Mouse (Mus musculus) neural tube, embryonic 11.5 days (tissue): ENCODE results near the gene Ralgps2. TPM values are rescaled to one million over a fixed set of nuclear protein-coding genes. Genes with fewer than 3 reads are reported as not detected.

Source experiments
- ATAC-seq: fragments of 200-750 bp; cut with Nextera tagmentation; 2 replicates; pipeline ENCODE4 v1.8.0; 2017; ENCODE audit warnings: moderate number of reproducible peaks, mild to moderate bottlenecking, moderate TSS enrichment, moderate library complexity; ENCODE audit not compliant: insufficient read depth, low FRiP score, low TSS enrichment
- DNase-seq: peaks from one replicate; pipeline ENCODE4 v3.0.0-alpha.2; 2015; ENCODE audit warnings: low spot score
- H3K27ac ChIP-seq: fragments of 300-500 bp; sonication (generic); 2 replicates; pipeline ENCODE4 v1.5.1; 2014; ENCODE audit warnings: low read depth, mild to moderate bottlenecking, low read length
- H3K27me3 ChIP-seq: fragments of 300-500 bp; sonication (generic); 2 replicates; pipeline ENCODE4 v1.6.1; 2014; ENCODE audit warnings: mild to moderate bottlenecking, low read length, mixed read lengths; ENCODE audit not compliant: control insufficient read depth, insufficient read depth
- H3K36me3 ChIP-seq: fragments of 300-500 bp; sonication (generic); 2 replicates; pipeline ENCODE4 v1.6.1; 2014; ENCODE audit warnings: mild to moderate bottlenecking, low read length, moderate library complexity, mixed read lengths; ENCODE audit not compliant: control insufficient read depth, insufficient read depth
- H3K4me1 ChIP-seq: fragments of 300-500 bp; sonication (generic); 2 replicates; pipeline ENCODE4 v1.6.1; 2014; ENCODE audit warnings: low read length, mixed read lengths; ENCODE audit not compliant: control insufficient read depth, insufficient read depth
- H3K4me2 ChIP-seq: fragments of 300-500 bp; sonication (generic); 2 replicates; pipeline ENCODE4 v1.6.1; 2014; ENCODE audit warnings: low read depth, mild to moderate bottlenecking, moderate library complexity
- H3K4me3 ChIP-seq: fragments of 300-500 bp; sonication (generic); 2 replicates; pipeline ENCODE4 v1.5.1; 2014; ENCODE audit warnings: low read depth, low read length
- H3K9ac ChIP-seq: fragments of 300-500 bp; sonication (generic); 2 replicates; pipeline ENCODE4 v1.6.1; 2014; ENCODE audit warnings: mild to moderate bottlenecking, low read length
- H3K9me3 ChIP-seq: fragments of 300-500 bp; sonication (generic); 2 replicates; pipeline ENCODE4 v1.6.1; 2016; ENCODE audit warnings: low read length; ENCODE audit not compliant: control insufficient read depth
- WGBS: fragments of 180-500 bp; shearing (Covaris S2); extraction: QIAGEN DNeasy Blood & Tissue Kit; methylation state at CpG from one replicate; pipeline ENCODE4 v1.1.7; 2014; 5-methylcytosine and 5-hydroxymethylcytosine counted together
- polyA plus RNA-seq: library from polyadenylated mRNA; unstranded; fragments of >200 nt; fragmentation: Nextera tagmentation; extraction: Ambion mirVana; gene quantifications from 2 replicates; pipeline ENCODE4 v1.2.1, GENCODE M21; 2014

Gene Ralgps2
- polyA plus RNA-seq: 93.3 and 95.7 TPM in 2 replicates

DNA sequence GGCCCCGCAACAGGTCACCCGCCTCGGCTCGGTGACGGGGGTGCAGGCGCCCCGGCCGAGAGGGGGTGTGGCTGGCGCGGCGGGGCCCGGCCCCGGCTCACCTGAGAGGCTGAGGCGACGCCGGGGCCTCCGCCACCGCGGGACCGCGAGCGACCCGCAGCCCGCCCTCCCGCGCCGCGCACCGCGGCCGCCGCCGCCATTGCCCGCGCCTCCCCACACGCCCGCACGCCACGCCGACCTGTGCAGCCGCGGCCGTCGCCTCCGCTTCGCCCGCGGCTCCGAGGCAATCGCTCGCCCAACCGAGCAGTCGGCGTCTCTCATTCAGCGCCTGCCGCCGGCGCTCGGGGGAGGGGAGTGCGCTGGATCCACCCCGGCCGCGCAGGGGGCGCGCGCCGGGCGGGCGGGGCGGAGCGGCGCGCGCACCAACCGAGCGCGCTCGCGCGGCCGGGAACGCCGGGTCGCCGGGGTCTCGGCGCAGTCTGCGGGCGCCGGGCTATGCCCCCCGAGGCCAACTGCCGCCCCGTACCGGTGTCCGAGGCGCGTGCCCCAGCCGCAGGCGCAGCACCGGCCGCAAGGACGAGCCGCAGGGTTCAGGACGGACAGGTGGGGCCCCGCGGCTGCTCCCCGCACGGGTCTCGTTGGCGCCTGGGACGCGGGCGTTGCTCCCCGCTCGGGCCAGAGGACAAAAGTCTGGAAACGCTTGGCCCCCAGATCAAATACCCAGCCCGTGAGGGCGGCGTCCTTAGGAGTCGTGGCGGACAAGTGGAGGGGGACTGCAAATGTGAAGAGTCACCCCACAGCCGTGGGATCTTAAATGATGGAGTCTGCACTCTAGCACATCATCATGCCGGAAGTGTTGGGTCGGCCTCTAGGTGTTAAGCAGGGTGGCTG, at the start of gene Ralgps2:
Ralgps2 (minus strand) TSS at position 376 of the 891 bp plus-strand sequence.
- Histone ChIP-seq H3K27me3 (no peaks in the 10 kb centered on the region), H3K4me1 (peaks cover 11% of the 10 kb centered on the region; the same call in 1 of the 2 replicates), H3K36me3 (no peaks in the 10 kb centered on the region), H3K4me2 (peak within 1 kb of the TSS; percentile 85), H3K9ac (peak within 1 kb of the TSS; percentile 92), H3K4me3 (peak within 1 kb of the TSS; percentile 93), H3K9me3 (no peaks in the 10 kb centered on the region), H3K27ac (peak within 1 kb of the TSS; percentile 97)
- ATAC-seq: peak; percentile 85
- DNase-seq: peak; percentile 82
- WGBS: under 1% methylated on average over 60 of the region's 124 CpGs

DNA sequence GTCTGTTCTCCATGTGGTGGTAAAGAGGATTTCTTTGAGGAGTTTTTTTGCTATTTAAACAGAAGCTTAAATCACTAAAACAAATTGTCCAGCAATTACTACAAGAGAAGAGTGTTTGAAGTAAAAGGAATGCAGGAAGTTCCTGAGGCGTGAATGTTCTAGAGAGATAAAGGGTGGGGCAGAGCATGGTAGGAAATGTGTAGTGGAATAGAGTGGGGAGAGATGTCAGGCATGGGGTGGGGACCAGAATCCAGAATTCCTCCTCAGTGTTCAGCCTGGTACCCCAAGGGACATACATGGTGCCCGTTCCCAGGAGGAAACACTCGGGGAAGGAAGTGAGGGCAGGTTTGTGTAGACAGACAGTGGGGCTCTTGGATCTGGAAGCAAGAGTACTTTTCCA, 48.1 kb upstream of the Ralgps2 start:
- no peaks in the 10 kb centered on the region for H3K9me3 ChIP-seq
- no peak overlapping the region for H3K27ac ChIP-seq
- no peak for DNase-seq
- H3K4me1 ChIP-seq: peaks cover 3% of the 10 kb centered on the region
- no peaks in the 10 kb centered on the region for H3K27me3 ChIP-seq
- no peak overlapping the region for H3K9ac ChIP-seq
- 84% methylated on average over 3 of the region's 3 CpGs for WGBS
- H3K4me2 ChIP-seq: no peak overlapping the region
- no peak for ATAC-seq
- H3K36me3 ChIP-seq: no peaks in the 10 kb centered on the region
- H3K4me3 ChIP-seq: no peak overlapping the region

DNA sequence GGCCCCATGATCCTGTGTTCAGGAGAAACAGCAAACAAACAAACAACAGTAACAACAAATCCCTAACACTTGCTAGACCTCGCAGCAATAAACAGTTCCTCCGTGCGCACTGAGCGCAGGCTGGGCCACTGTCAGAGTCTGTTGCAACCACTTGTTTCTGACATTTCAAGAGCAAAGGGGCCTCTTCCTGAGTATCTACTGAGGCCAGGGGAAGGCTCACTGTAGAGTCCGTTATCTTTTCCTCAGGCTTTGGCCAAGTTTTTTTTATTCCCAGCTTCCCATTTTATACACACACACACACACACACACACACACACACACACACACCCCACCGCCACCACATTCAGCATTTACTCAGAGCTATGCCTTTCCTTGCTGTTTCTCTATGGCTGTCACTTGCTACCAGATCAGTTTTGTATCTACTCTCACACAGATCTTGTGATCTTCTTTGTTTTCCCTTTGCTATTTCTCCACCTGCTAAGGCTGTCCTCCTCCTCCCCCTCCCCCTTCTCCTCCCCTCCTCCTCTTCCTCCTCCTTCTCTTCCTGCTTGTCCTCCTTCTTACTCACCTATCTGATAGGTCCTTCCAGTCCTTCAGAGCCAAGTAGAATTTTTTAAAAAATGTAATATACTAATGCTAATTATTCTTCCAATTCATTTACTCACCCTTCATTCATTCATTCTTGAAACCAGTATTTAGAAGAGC, 47.4 kb upstream of the Ralgps2 start:
- DNase-seq (no peak), ATAC-seq (no peak)
- H3K36me3 ChIP-seq: no peaks in the 10 kb centered on the region
- H3K9ac ChIP-seq: no peak overlapping the region
- no peaks in the 10 kb centered on the region for H3K9me3 ChIP-seq
- no peaks in the 10 kb centered on the region for H3K27me3 ChIP-seq
- H3K4me2 ChIP-seq: no peak overlapping the region
- no peak overlapping the region for H3K4me3 ChIP-seq
- H3K27ac ChIP-seq: no peak overlapping the region
- peaks cover 3% of the 10 kb centered on the region for H3K4me1 ChIP-seq
- 88% methylated on average over 6 of the region's 6 CpGs for WGBS

DNA sequence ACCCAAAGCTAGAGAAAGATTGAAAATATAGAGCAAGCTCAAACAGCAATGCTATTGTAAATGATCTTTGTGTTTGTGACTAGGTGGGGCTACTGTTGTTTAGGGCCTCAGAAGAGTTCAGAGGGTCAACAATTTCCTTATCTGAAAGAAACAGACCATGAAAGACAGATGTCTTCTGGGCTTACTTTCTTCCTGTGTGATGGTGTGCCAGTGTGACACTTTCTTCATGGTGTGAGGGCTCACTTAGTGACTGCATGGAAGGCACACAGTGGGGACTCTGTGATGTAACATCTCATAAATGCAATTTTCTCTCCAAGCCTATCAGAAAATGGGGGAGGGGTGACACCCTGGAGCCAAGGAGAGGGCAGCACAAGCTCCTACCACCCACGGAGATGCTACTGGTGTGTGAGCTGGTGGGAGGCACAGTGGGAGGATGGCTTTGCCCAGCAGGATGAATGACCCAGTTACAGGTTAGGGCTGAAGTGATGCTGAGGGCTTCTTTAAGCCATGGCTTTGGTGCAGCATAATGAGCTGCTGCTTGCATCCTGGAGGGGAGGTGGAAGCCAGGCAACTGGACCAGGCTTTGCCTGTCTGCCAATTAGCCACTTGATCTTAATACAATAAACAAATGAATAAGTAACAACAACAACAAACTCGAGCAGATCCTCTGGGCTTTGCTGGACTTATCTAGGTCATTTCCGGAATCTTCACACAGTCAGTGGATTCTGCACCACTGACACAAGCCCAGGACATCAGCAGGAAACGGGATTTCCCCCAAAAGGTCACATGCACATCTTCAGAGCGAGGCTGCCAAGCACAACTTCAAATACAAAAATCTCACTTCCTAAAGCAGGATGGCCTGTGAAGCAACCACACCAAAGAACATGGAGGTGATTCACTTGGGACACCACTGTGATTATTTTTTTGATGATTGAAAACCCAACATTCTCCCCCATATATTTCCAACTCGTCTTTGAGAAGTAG, 46.5 kb upstream of the Ralgps2 start:
- DNase-seq (no peak), ATAC-seq (no peak)
- no peak overlapping the region for H3K9ac ChIP-seq
- 48% methylated on average over 6 of the region's 6 CpGs for WGBS
- H3K27me3 ChIP-seq: no peaks in the 10 kb centered on the region
- no peaks in the 10 kb centered on the region for H3K9me3 ChIP-seq
- H3K27ac ChIP-seq: no peak overlapping the region
- H3K36me3 ChIP-seq: no peaks in the 10 kb centered on the region
- peaks cover 3% of the 10 kb centered on the region for H3K4me1 ChIP-seq
- H3K4me3 ChIP-seq: no peak overlapping the region
- no peak overlapping the region for H3K4me2 ChIP-seq

DNA sequence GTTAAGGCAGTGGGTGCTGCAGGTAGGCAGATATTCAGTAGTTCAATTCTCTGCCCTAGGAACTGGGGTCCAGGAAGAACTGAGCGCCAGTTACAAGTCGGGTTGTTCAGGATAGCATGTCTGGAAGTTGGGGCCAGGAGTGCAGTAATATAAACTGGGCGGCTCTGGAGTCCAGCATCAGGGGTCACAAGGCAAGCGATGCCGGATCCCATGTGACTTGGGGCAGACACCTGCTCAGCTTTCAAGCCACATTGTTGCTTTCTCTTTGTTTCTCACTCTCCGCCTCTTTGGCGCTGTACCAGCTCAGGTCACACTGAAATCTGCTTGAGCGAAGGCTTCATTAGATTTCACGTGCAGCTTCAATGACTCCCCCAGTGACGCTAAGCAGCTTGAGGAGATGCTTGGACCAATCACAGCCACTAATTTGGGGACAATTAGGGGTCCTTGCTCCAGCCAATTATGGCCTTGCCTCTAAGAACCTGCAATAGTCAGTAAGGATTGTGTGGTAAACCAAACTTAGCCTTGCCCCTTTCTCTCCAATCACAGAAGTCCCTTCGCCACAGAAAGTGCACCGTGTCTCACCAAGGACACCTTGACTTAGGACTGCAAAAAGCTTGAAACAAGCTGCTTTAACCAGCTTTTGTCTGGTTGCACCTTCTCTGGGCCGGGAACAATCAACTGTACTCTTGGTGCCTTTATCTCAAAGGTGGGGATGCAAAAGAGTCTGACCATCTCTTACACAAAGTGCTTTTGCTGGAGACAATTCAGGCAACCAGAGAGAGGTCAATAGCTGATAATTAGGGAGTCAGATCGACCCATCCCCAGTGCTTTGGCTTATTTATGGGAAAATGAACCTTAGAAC, 43.8 kb upstream of the Ralgps2 start:
- no peaks in the 10 kb centered on the region for H3K36me3 ChIP-seq
- ATAC-seq: no peak
- no peak overlapping the region for H3K27ac ChIP-seq
- DNase-seq: no peak
- 75% methylated on average over 14 of the region's 14 CpGs for WGBS
- no peaks in the 10 kb centered on the region for H3K9me3 ChIP-seq
- no peaks in the 10 kb centered on the region for H3K27me3 ChIP-seq
- no peak overlapping the region for H3K4me2 ChIP-seq
- no peak overlapping the region for H3K4me3 ChIP-seq
- no peaks in the 10 kb centered on the region for H3K4me1 ChIP-seq
- no peak overlapping the region for H3K9ac ChIP-seq

DNA sequence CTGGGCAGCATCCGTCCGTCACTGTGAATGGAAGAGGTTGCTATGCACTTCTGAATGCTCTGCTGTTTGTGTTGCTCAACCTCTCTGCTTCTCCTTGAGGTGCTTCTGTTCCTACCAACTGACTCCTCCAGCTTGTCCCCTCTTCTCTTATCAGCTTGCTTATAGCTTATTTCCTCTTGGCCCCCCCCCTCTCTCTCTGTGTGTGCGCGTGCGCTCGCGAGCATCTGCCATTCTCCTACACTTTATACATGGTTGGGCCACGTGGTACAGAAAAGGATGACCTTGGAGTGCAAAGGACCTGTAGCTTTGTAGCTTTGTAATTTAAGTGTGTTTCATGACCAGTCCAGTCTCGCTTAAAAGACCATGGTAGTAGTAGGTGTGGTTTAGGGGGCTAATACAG, 42.5 kb upstream of the Ralgps2 start:
- Histone ChIP-seq H3K27ac (no peak overlapping the region), H3K36me3 (no peaks in the 10 kb centered on the region), H3K4me1 (no peaks in the 10 kb centered on the region), H3K4me2 (no peak overlapping the region), H3K9me3 (no peaks in the 10 kb centered on the region), H3K9ac (no peak overlapping the region), H3K4me3 (no peak overlapping the region), H3K27me3 (no peaks in the 10 kb centered on the region)
- DNase-seq: no peak
- ATAC-seq: no peak
- 83% methylated on average over 9 of the region's 9 CpGs for WGBS

DNA sequence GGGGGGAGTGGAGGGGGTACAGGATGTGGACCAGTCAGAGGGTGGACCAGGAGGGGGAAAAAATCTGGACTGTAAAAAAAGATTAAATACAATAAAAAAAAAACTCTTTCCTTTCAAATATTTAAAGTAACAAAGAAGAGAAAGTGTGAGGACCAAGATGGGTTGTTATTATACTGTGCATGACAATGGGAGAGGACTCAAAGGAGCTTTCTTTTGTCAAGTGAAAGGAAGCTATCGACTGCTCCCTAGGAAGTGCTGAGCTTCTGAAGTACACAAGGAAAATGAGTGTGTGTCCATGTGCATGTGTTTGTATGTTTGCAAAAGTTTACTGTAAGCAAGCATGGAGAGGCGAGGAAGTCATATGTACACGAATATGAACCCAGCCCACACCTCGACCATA, 40.3 kb upstream of the Ralgps2 start:
- ATAC-seq (no peak), DNase-seq (no peak)
- no peak overlapping the region for H3K9ac ChIP-seq
- no peak overlapping the region for H3K27ac ChIP-seq
- no peak overlapping the region for H3K4me3 ChIP-seq
- H3K27me3 ChIP-seq: no peaks in the 10 kb centered on the region
- H3K9me3 ChIP-seq: no peaks in the 10 kb centered on the region
- H3K4me2 ChIP-seq: no peak overlapping the region
- WGBS: 74% methylated on average over 4 of the region's 4 CpGs
- H3K4me1 ChIP-seq: no peaks in the 10 kb centered on the region
- H3K36me3 ChIP-seq: no peaks in the 10 kb centered on the region
